17 mouse cellular contexts compared by ENCODE assay signal in the genomic region with DNA sequence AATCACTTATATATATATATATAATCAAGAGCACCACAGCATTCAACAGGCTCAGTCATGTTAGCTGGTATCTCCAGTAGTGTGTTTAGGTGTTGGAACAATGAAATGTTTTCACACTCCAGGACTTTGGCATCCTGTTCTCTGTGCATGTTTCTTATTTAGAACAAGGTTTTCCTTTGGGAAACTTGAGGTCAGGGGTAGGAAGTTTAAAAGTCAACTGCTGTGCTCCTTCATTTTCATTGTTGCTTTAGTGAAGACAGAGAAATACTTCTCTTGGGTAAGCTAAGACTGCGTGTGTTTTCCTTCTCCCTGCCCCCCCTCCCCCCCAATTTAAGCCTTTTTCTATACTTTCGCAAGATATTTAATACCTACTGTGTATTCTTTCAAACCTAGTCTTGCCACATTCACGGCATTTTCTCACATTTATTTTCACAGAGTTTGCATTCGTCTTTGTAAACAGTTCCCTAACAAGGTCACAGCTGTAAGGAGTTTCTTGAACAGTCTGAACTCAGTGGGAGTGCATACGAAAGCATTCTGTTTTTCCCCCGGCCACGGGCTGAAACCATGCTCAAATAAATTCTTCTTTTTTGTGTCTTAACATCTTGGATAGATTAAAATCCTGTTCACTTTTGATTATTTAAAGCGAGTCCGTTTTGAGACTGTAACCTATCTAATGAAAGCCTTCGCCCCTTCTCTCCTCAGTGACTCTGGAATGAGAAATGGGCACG.
DNase-seq lines count a peak whose midpoint lies in the region; ATAC-seq lines count a peak whose summit lies in the region.
"Had no signal": no experiment of that assay in that cellular context is flagged by ENCODE, and none has a peak within 500 bp of the region (broad histone marks: within the 10 kb centered on the region; RNA-seq: fewer than 3 reads in every experiment).

No protein-coding gene starts in this region.

- peak; percentile 39; the same call in 1 of the 2 replicates for ATAC-seq in kidney, embryonic 16.5 days (ENCODE audit: low FRiP score, low TSS enrichment)
- ATAC-seq in embryonic facial prominence, embryonic 15.5 days (ENCODE audit: insufficient number of reproducible peaks, low FRiP score, low TSS enrichment, low read depth): no peak
- ATAC-seq in stomach, embryonic 15.5 days (ENCODE audit: insufficient read depth, low FRiP score, low read depth): no peak; the same call in 1 of the 2 replicates
- ATAC-seq: forebrain, embryonic 15.5 days had no signal

- H3K9ac ChIP-seq in kidney, embryonic 16.5 days (replicated peaks; ENCODE audit: low read length): no peak overlapping the region
- no peak overlapping the region for H3K9ac ChIP-seq in embryonic facial prominence, embryonic 15.5 days
- H3K9ac ChIP-seq in stomach, embryonic 15.5 days: no peak overlapping the region
- H3K9ac ChIP-seq: forebrain, embryonic 15.5 days; heart, embryonic 13.5 days; hindbrain, embryonic 14.5 days; neural tube, embryonic 13.5 days had no signal

- H3K27me3 ChIP-seq in kidney, embryonic 16.5 days (ENCODE audit: insufficient read depth, low read length): no peaks in the 10 kb centered on the region
- H3K27me3 ChIP-seq in embryonic facial prominence, embryonic 15.5 days: no peaks in the 10 kb centered on the region
- H3K27me3 ChIP-seq in stomach, embryonic 15.5 days (replicated peaks): no peaks in the 10 kb centered on the region
- H3K27me3 ChIP-seq: forebrain, embryonic 15.5 days; heart, embryonic 13.5 days; neural tube, embryonic 13.5 days had no signal

- peak overlapping the region; percentile 42; the same call in 1 of the 2 replicates for H3K27ac ChIP-seq in kidney, embryonic 16.5 days (ENCODE audit: low read length)
- H3K27ac ChIP-seq in embryonic facial prominence, embryonic 15.5 days (replicated peaks): peak overlapping the region; percentile 60
- H3K27ac ChIP-seq in stomach, embryonic 15.5 days: peak overlapping the region; percentile 54; the same call in 1 of the 2 replicates
- H3K27ac ChIP-seq: forebrain, embryonic 15.5 days; heart, embryonic 13.5 days; hindbrain, embryonic 14.5 days; neural tube, embryonic 13.5 days had no signal

- H3K4me1 ChIP-seq in kidney, embryonic 16.5 days (ENCODE audit: insufficient read depth, low read length): no peaks in the 10 kb centered on the region
- H3K4me1 ChIP-seq in embryonic facial prominence, embryonic 15.5 days: 0 out of 2 replicates have a peak, but pooled peaks cover 10% of the 10 kb centered on the region
- peaks cover 6% of the 10 kb centered on the region; the same call in 1 of the 2 replicates for H3K4me1 ChIP-seq in stomach, embryonic 15.5 days
- H3K4me1 ChIP-seq: forebrain, embryonic 15.5 days; neural tube, embryonic 13.5 days had no signal

- DNase-seq in kidney, postnatal 10 days: no peak
- peak; percentile 39 for DNase-seq in embryo, embryonic 11 days
- DNase-seq in ovary, adult 18-20 months (ENCODE audit: low spot score): no peak
- DNase-seq in thymus, postnatal 0 days (ENCODE audit: low spot score): no peak
- DNase-seq: adrenal gland, postnatal 36 days; cerebellum, adult 2 months; gastrocnemius, postnatal 14 days; lung, postnatal 10 days; midbrain, embryonic 14.5 days; right cerebral cortex, adult 18-20 months had no signal

- H3K9me3 ChIP-seq in kidney, embryonic 16.5 days (ENCODE audit: low read length): no peaks in the 10 kb centered on the region
- H3K9me3 ChIP-seq in embryonic facial prominence, embryonic 15.5 days (replicated peaks): no peaks in the 10 kb centered on the region
- no peaks in the 10 kb centered on the region for H3K9me3 ChIP-seq in stomach, embryonic 15.5 days
- H3K9me3 ChIP-seq: forebrain, embryonic 15.5 days; heart, embryonic 13.5 days; neural tube, embryonic 13.5 days had no signal

- 42% methylated on average over 11 of the region's 11 CpGs for WGBS in kidney, embryonic 16.5 days
- WGBS in embryonic facial prominence, embryonic 15.5 days: 22% methylated on average over 11 of the region's 11 CpGs
- 23% methylated on average over 11 of the region's 11 CpGs for WGBS in stomach, embryonic 15.5 days

- H3K36me3 ChIP-seq in kidney, embryonic 16.5 days (ENCODE audit: insufficient read depth, low read length): no peaks in the 10 kb centered on the region
- no peaks in the 10 kb centered on the region for H3K36me3 ChIP-seq in embryonic facial prominence, embryonic 15.5 days
- H3K36me3 ChIP-seq in stomach, embryonic 15.5 days: no peaks in the 10 kb centered on the region
- H3K36me3 ChIP-seq: forebrain, embryonic 15.5 days; heart, embryonic 13.5 days; neural tube, embryonic 13.5 days had no signal

- H3K4me2 ChIP-seq in kidney, embryonic 16.5 days (replicated peaks; ENCODE audit: low read depth, low read length): peak overlapping the region; percentile 4
- no peak overlapping the region for H3K4me2 ChIP-seq in embryonic facial prominence, embryonic 15.5 days (replicated peaks)
- 0 out of 2 replicates have a peak overlapping the region, but pooled peaks have one; percentile 8 for H3K4me2 ChIP-seq in stomach, embryonic 15.5 days
- H3K4me2 ChIP-seq: forebrain, embryonic 15.5 days; heart, embryonic 13.5 days; hindbrain, embryonic 14.5 days; neural tube, embryonic 13.5 days had no signal

- no peak overlapping the region for H3K4me3 ChIP-seq in kidney, embryonic 16.5 days (ENCODE audit: low read length)
- no peak overlapping the region for H3K4me3 ChIP-seq in embryonic facial prominence, embryonic 15.5 days (replicated peaks)
- H3K4me3 ChIP-seq in stomach, embryonic 15.5 days (replicated peaks): no peak overlapping the region
- H3K4me3 ChIP-seq: forebrain, embryonic 15.5 days; heart, embryonic 13.5 days; neural tube, embryonic 13.5 days had no signal
